Mouse (Mus musculus): ENCODE results near the gene Klhl30.

DNA sequence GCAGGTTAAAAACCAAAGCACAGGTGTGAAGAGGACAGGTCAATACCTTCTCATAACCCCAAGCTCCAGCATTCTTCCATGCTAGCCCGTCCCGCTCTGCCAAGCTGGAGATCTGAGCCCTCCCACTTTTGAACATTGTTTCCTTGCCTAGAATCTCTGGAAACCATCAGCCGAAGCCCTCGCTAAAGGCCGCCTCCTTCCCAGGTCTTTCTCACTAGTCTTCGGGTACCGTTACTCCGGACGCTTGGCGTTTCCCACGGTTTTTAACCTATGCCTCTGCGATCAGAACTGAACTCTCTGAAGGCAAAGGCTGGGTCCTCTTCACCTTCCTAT lies 47.1 kb downstream of the Klhl30 start:
- TF ChIP-seq CTCF (IDR thresholded peaks at IDR 0.05; ENCODE audit: control insufficient read depth, insufficient read depth, insufficient read length) (no peak), MAX (IDR thresholded peaks at IDR 0.05) (no peak), CEBPB (IDR thresholded peaks at IDR 0.05; ENCODE audit: low read depth) (no peak), USF1 (IDR thresholded peaks at IDR 0.05; ENCODE audit: low read depth) (no peak), MYOG (IDR thresholded peaks at IDR 0.05; ENCODE audit: control insufficient read depth, extremely low read depth, insufficient read length) (no peak)

Data from C2C12 (cell line).